In genomic region chr12:79827233-79827692, GRCm38 (mm10) we compare ENCODE assay signal across 15 mouse cellular contexts.
DNase-seq lines count a peak whose midpoint lies in the region; ATAC-seq and TF ChIP-seq lines count a peak whose summit lies in the region.
"Had no signal": no experiment of that assay in that cellular context is flagged by ENCODE, and none has a peak within 500 bp of the region (broad histone marks: within the 10 kb centered on the region; RNA-seq: fewer than 3 reads in every experiment).

No protein-coding gene starts in this region.

- H3K4me1 ChIP-seq in heart, embryonic 13.5 days = peaks cover 54% of the 10 kb centered on the region
- H3K4me1 ChIP-seq in lung, embryonic 15.5 days = peaks cover 44% of the 10 kb centered on the region
- peaks cover 37% of the 10 kb centered on the region for H3K4me1 ChIP-seq in heart, embryonic 16.5 days (ENCODE audit: control insufficient read depth, insufficient read depth, low read length)
- H3K4me1 ChIP-seq in liver, postnatal 0 days (ENCODE audit: insufficient read depth) = peaks cover 18% of the 10 kb centered on the region

- peak overlapping the region; percentile 48; the same call in 1 of the 2 replicates for H3K9ac ChIP-seq in heart, embryonic 13.5 days
- no peak overlapping the region for H3K9ac ChIP-seq in lung, embryonic 15.5 days
- H3K9ac ChIP-seq in heart, embryonic 16.5 days (ENCODE audit: low read length) = peak overlapping the region; percentile 42; the same call in 1 of the 2 replicates
- no peak overlapping the region for H3K9ac ChIP-seq in liver, postnatal 0 days (replicated peaks)
- H3K9ac ChIP-seq: embryonic facial prominence, embryonic 15.5 days; forebrain, postnatal 0 days had no signal

- intact Hi-C loops in gastrocnemius, postnatal 14 days (cut with DNase I; ENCODE audit: low total_unique reads) = no loop called here

- WGBS in heart, embryonic 13.5 days = 24% methylated on average over 5 of the region's 5 CpGs
- WGBS in lung, embryonic 15.5 days = 55% methylated on average over 5 of the region's 5 CpGs
- 31% methylated on average over 5 of the region's 5 CpGs for WGBS in heart, embryonic 16.5 days
- 34% methylated on average over 5 of the region's 5 CpGs for WGBS in liver, postnatal 0 days (ENCODE audit: insufficient replicate concordance)

- no peaks in the 10 kb centered on the region for H3K9me3 ChIP-seq in heart, embryonic 13.5 days
- H3K9me3 ChIP-seq in lung, embryonic 15.5 days = no peaks in the 10 kb centered on the region
- no peaks in the 10 kb centered on the region for H3K9me3 ChIP-seq in heart, embryonic 16.5 days (replicated peaks; ENCODE audit: control insufficient read depth, low read length)
- H3K9me3 ChIP-seq in liver, postnatal 0 days (ENCODE audit: low read length) = no peaks in the 10 kb centered on the region
- H3K9me3 ChIP-seq: embryonic facial prominence, embryonic 15.5 days had no signal

- no peak for ATAC-seq in heart, embryonic 13.5 days (ENCODE audit: extremely low read depth, insufficient number of reproducible peaks, low FRiP score, low TSS enrichment)
- ATAC-seq in lung, embryonic 15.5 days (ENCODE audit: borderline replicate concordance, extremely low read depth, low FRiP score, low TSS enrichment) = no peak
- ATAC-seq in heart, embryonic 16.5 days (replicated peaks; ENCODE audit: extremely low read depth, insufficient read depth, low FRiP score) = no peak; the same call in 1 of the 2 replicates
- ATAC-seq in liver, postnatal 0 days = peak; percentile 72
- ATAC-seq: forebrain, postnatal 0 days had no signal

- no peak for TF ChIP-seq CTCF in liver, postnatal 0 days (IDR thresholded peaks at IDR 0.05; ENCODE audit: low read depth)

- peak overlapping the region; percentile 82 for H3K27ac ChIP-seq in heart, embryonic 13.5 days (replicated peaks)
- peak overlapping the region; percentile 32; the same call in 1 of the 2 replicates for H3K27ac ChIP-seq in lung, embryonic 15.5 days
- H3K27ac ChIP-seq in heart, embryonic 16.5 days (ENCODE audit: low read length) = peak overlapping the region; percentile 87
- no peak overlapping the region for H3K27ac ChIP-seq in liver, postnatal 0 days (ENCODE audit: low read depth)
- H3K27ac ChIP-seq: embryonic facial prominence, embryonic 15.5 days had no signal

- no peak for DNase-seq in heart, adult 18-20 months
- DNase-seq in lung, postnatal 10 days = no peak
- DNase-seq in liver, postnatal 0 days = no peak
- no peak for DNase-seq in gastrocnemius, postnatal 14 days
- no peak for DNase-seq in yolk sac, embryonic 10.5 days (ENCODE audit: low spot score)
- DNase-seq: cerebellum, adult 18-20 months; forebrain, postnatal 0 days; gastrocnemius, postnatal 10 days; kidney, postnatal 25 days; lung, adult 2 months; thymus, adult 2 months had no signal

- no peak overlapping the region for H3K4me2 ChIP-seq in heart, embryonic 13.5 days
- H3K4me2 ChIP-seq in lung, embryonic 15.5 days = no peak overlapping the region
- H3K4me2 ChIP-seq in heart, embryonic 16.5 days (ENCODE audit: low read depth, low read length) = no peak overlapping the region
- H3K4me2 ChIP-seq in liver, postnatal 0 days (ENCODE audit: low read depth, low read length) = no peak overlapping the region
- H3K4me2 ChIP-seq: embryonic facial prominence, embryonic 15.5 days had no signal

- peak; percentile 84 for TF ChIP-seq EP300 in liver, postnatal 0 days (IDR thresholded peaks at IDR 0.05; ENCODE audit: low read depth)

- H3K4me3 ChIP-seq in heart, embryonic 13.5 days = no peak overlapping the region
- H3K4me3 ChIP-seq in lung, embryonic 15.5 days = no peak overlapping the region
- H3K4me3 ChIP-seq in heart, embryonic 16.5 days (ENCODE audit: low read length) = no peak overlapping the region
- no peak overlapping the region for H3K4me3 ChIP-seq in liver, postnatal 0 days (ENCODE audit: low read depth, low read length)
- H3K4me3 ChIP-seq: embryonic facial prominence, embryonic 15.5 days had no signal

- no peaks in the 10 kb centered on the region for H3K36me3 ChIP-seq in heart, embryonic 13.5 days
- H3K36me3 ChIP-seq in lung, embryonic 15.5 days = no peaks in the 10 kb centered on the region
- H3K36me3 ChIP-seq in heart, embryonic 16.5 days (ENCODE audit: control insufficient read depth, insufficient read depth) = no peaks in the 10 kb centered on the region
- H3K36me3 ChIP-seq in liver, postnatal 0 days (replicated peaks; ENCODE audit: insufficient read depth, low read length) = no peaks in the 10 kb centered on the region
- H3K36me3 ChIP-seq: embryonic facial prominence, embryonic 15.5 days had no signal

- H3K27me3 ChIP-seq in heart, embryonic 13.5 days (replicated peaks) = no peaks in the 10 kb centered on the region
- no peaks in the 10 kb centered on the region for H3K27me3 ChIP-seq in lung, embryonic 15.5 days
- H3K27me3 ChIP-seq in heart, embryonic 16.5 days (ENCODE audit: control insufficient read depth, insufficient read depth, low read length) = no peaks in the 10 kb centered on the region
- no peaks in the 10 kb centered on the region for H3K27me3 ChIP-seq in liver, postnatal 0 days (ENCODE audit: insufficient read depth, low read length)
- H3K27me3 ChIP-seq: embryonic facial prominence, embryonic 15.5 days had no signal

Comparison
In these comparisons a context has a peak if more than half of its experiments do, and no peak if none do; other contexts are left out.
1. H3K9ac ChIP-seq: peak in heart, embryonic 13.5 days (single experiment) and heart, embryonic 16.5 days (single experiment); none in lung, embryonic 15.5 days (single experiment) and liver, postnatal 0 days (single experiment).